Comparison of ENCODE assay signal across 9 mouse cellular contexts in the genomic region with DNA sequence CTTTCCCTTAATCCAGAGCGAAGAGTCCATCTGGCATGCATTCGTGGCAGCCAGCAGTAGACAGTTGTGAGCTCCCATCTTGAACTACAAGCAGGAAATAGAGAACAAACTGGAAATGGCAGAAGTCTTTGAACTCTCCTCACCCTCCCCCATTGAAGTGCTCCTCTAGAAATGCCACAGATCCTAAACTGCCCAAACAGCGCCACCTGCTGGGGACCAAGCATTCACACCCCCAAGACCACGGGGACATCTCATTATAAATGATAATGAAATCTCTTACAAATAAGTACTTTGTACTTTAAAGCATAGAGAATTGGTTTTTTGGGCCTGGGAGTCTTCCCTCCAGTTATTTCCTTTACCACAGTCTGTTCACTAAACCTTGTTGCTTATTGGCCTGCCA. TPM values are rescaled to one million over a fixed set of nuclear protein-coding genes. Genes with fewer than 3 reads are reported as not detected.
DNase-seq lines count a peak whose midpoint lies in the region; ATAC-seq and TF ChIP-seq lines count a peak whose summit lies in the region.
"Had no signal": no experiment of that assay in that cellular context is flagged by ENCODE, and none has a peak within 500 bp of the region (broad histone marks: within the 10 kb centered on the region; RNA-seq: fewer than 3 reads in every experiment).

No protein-coding gene starts in this region.

- H3K4me2 ChIP-seq in intestine, embryonic 14.5 days (ENCODE audit: low read length) = no peak overlapping the region
- no peak overlapping the region for H3K4me2 ChIP-seq in intestine, embryonic 15.5 days (replicated peaks)
- H3K4me2 ChIP-seq: midbrain, embryonic 12.5 days had no signal

- ATAC-seq in intestine, embryonic 14.5 days (replicated peaks; ENCODE audit: low FRiP score, low TSS enrichment, low read depth) = no peak
- no peak for ATAC-seq in intestine, embryonic 15.5 days
- peak; percentile 40 for ATAC-seq in Patski

- peak; percentile 83 for TF ChIP-seq CTCF in Patski (IDR thresholded peaks at IDR 0.05)

- POLR2A ChIA-PET in Patski (lab: Charles Lee) = interaction anchor here (1.2 kb wide), 1 partner anchor 31 kb away, joined by 3 read pairs; no protein-coding TSS in a partner anchor

- WGBS in intestine, embryonic 14.5 days = 56% methylated on average over 4 of the region's 4 CpGs
- 63% methylated on average over 4 of the region's 4 CpGs for WGBS in intestine, embryonic 15.5 days

- H3K9ac ChIP-seq in intestine, embryonic 14.5 days (ENCODE audit: low read length) = no peak overlapping the region
- no peak overlapping the region for H3K9ac ChIP-seq in intestine, embryonic 15.5 days
- H3K9ac ChIP-seq: midbrain, embryonic 12.5 days had no signal

- DNase-seq in intestine, embryonic 14.5 days (ENCODE audit: low spot score) = peak; percentile 61
- peak; percentile 83 for DNase-seq in CD4-positive helper T cell, adult 2 months (ENCODE audit: low read depth, low spot score)
- DNase-seq in Patski (ENCODE audit: low read depth, low spot score) = no peak
- DNase-seq in cerebellum, postnatal 36 days = peak; percentile 46 to 60
- DNase-seq in kidney, postnatal 4 days = peak; percentile 77 to 79
- DNase-seq in retina, embryonic 14.5 days (ENCODE audit: low spot score) = peak; percentile 65
- no peak for DNase-seq in frontal cortex, postnatal 14 days (ENCODE audit: low spot score in 2 of 2)

- H3K27ac ChIP-seq in intestine, embryonic 14.5 days (ENCODE audit: low read depth) = no peak overlapping the region
- H3K27ac ChIP-seq in intestine, embryonic 15.5 days = no peak overlapping the region
- H3K27ac ChIP-seq: midbrain, embryonic 12.5 days had no signal

- H3K4me1 ChIP-seq in intestine, embryonic 14.5 days (replicated peaks; ENCODE audit: control insufficient read depth, insufficient read depth, low read length) = no peaks in the 10 kb centered on the region
- no peaks in the 10 kb centered on the region for H3K4me1 ChIP-seq in intestine, embryonic 15.5 days (replicated peaks)
- H3K4me1 ChIP-seq: midbrain, embryonic 12.5 days had no signal

- CTCF ChIA-PET in Patski (lab: Charles Lee) = interaction anchor here (0.8 to 2.6 kb wide), 8 partner anchors 10 to 197 kb away, joined by 3 to 7 read pairs (median 3); no protein-coding TSS in a partner anchor

- in situ Hi-C loops in Patski (cut with MboI; ENCODE audit: low pct_unique_long_range_greater_than_20kb) = no loop called here

- H3K27me3 ChIP-seq in intestine, embryonic 14.5 days (replicated peaks; ENCODE audit: control insufficient read depth, insufficient read depth, low read length) = no peaks in the 10 kb centered on the region
- no peaks in the 10 kb centered on the region for H3K27me3 ChIP-seq in intestine, embryonic 15.5 days (replicated peaks)
- no peaks in the 10 kb centered on the region for H3K27me3 ChIP-seq in Patski
- H3K27me3 ChIP-seq: midbrain, embryonic 12.5 days had no signal

- no peaks in the 10 kb centered on the region for H3K9me3 ChIP-seq in intestine, embryonic 14.5 days (ENCODE audit: control insufficient read depth, low read length)
- H3K9me3 ChIP-seq in intestine, embryonic 15.5 days = no peaks in the 10 kb centered on the region

- H3K36me3 ChIP-seq in intestine, embryonic 14.5 days (ENCODE audit: control insufficient read depth, insufficient read depth, low read length) = peaks cover 64% of the 10 kb centered on the region
- H3K36me3 ChIP-seq in intestine, embryonic 15.5 days = peaks cover 19% of the 10 kb centered on the region

- H3K4me3 ChIP-seq in intestine, embryonic 14.5 days (ENCODE audit: low read depth, low read length) = no peak overlapping the region
- no peak overlapping the region for H3K4me3 ChIP-seq in intestine, embryonic 15.5 days (replicated peaks)
- H3K4me3 ChIP-seq: midbrain, embryonic 12.5 days had no signal

RNA-seq across cellular contexts. Expression of gene AI597479, which starts 12.0 kb away (rescaled TPM):
- polyA plus RNA-seq in intestine, embryonic 14.5 days (2014; fragmentation: Nextera tagmentation; extraction: Ambion mirVana) = 24.0 and 28.3 TPM in 2 replicates
- 23.2 and 25.8 TPM in 2 replicates for polyA plus RNA-seq in intestine, embryonic 15.5 days (2015; fragmentation: Nextera tagmentation; extraction: Ambion mirVana)
- 23.9 TPM for polyA plus RNA-seq in Patski (2021)

RNA-seq across cellular contexts. Expression of gene Tgfbrap1, which starts 12.1 kb away (rescaled TPM):
- polyA plus RNA-seq in intestine, embryonic 14.5 days (2014; fragmentation: Nextera tagmentation; extraction: Ambion mirVana) = 12.6 and 13.4 TPM in 2 replicates
- 8.3 and 9.1 TPM in 2 replicates for polyA plus RNA-seq in intestine, embryonic 15.5 days (2015; fragmentation: Nextera tagmentation; extraction: Ambion mirVana)
- 24.4 TPM for polyA plus RNA-seq in Patski (2021)

Comparison
In these comparisons a context has a peak if more than half of its experiments do, and no peak if none do; other contexts are left out.
1. DNase-seq: peak in intestine, embryonic 14.5 days (single experiment), CD4-positive helper T cell, adult 2 months (single experiment), cerebellum, postnatal 36 days (2 of 2), kidney, postnatal 4 days (2 of 2) and retina, embryonic 14.5 days (single experiment); none in Patski (single experiment) and frontal cortex, postnatal 14 days (0 of 2).